Mouse (Mus musculus) kidney, adult 2 months (tissue): ENCODE measurements at regions not wholly inside any gene's neighbourhood (a gene's known extent, or its start where the extent isn't known, plus 50 kb on each side); places are given as distances from the start of the nearest gene placed in this dataset.

Experiments
- CTCF ChIP-seq: fragments of 200-500 bp; conservative IDR thresholded peaks from 2 replicates; pipeline ENCODE4 v1.5.1; 2011; ENCODE audit warnings: low read depth, mild to moderate bottlenecking, control low read depth, low read length, moderate library complexity, mixed read lengths; ENCODE audit not compliant: insufficient read depth, insufficient read length
- POLR2A ChIP-seq: fragments of 200-500 bp; IDR thresholded peaks from one replicate; pipeline ENCODE4 v1.6.1; 2011; ENCODE audit warnings: low read depth, low read length, control low read depth

- TF ChIP-seq CTCF (no peak), POLR2A (no peak)
Observed at GRCm38 (mm10) chr7:74091402-74092025, 78.0 kb upstream of the St8sia2 start.
